ENCODE assay signal across 13 mouse cellular contexts in genomic region chr7:27601628-27602027, GRCm38 (mm10). TPM values are rescaled to one million over a fixed set of nuclear protein-coding genes. Genes with fewer than 3 reads are reported as not detected.
A peak's percentile ranks its signal among the peaks of the same experiment; 100 is the strongest.
DNase-seq lines count a peak whose midpoint lies in the region; TF ChIP-seq lines count a peak whose summit lies in the region.
"Had no signal": no experiment of that assay in that cellular context is flagged by ENCODE, and none has a peak within 500 bp of the region (broad histone marks: within the 10 kb centered on the region; RNA-seq: fewer than 3 reads in every experiment).

No protein-coding gene starts in this region.

- TF ChIP-seq CTCF in gastrocnemius, adult 2 months (IDR thresholded peaks at IDR 0.05): no peak

- no peak overlapping the region for H3K4me3 ChIP-seq in gastrocnemius, adult 2 months

- DNase-seq in gastrocnemius, adult 2 months: no peak
- no peak for DNase-seq in gastrocnemius, postnatal 10 days
- DNase-seq in right cerebral cortex, adult 18-20 months: peak; percentile 89
- no peak for DNase-seq in right cerebral cortex, postnatal 4 days
- DNase-seq in left cerebral cortex, adult 18-20 months (ENCODE audit: low spot score in 2 of 2): peak; percentile 60 to 82
- DNase-seq in right cerebral cortex, postnatal 36 days (ENCODE audit: low spot score in 2 of 2): peak; percentile 72 to 90
- no peak for DNase-seq in adrenal gland, adult 2 months
- no peak for DNase-seq in Muller cell, postnatal 12 days (ENCODE audit: inconsistent ontology term)
- DNase-seq: thymus, postnatal 36 days had no signal

- intact Hi-C loops in gastrocnemius, adult 2 months (cut with DNase I): loop anchor here (5.0 kb wide), 1 partner anchor 39 kb away; no protein-coding TSS in a partner anchor

- H3K27ac ChIP-seq in gastrocnemius, adult 2 months: peak overlapping the region; percentile 100

RNA-seq across cellular contexts. Expression of gene Akt2, which starts 10.3 kb away (rescaled TPM):
- 100 to 1,000 TPM; 194 to 199 TPM for total RNA-seq in gastrocnemius, adult 2 months (2021)
- total RNA-seq in gastrocnemius, postnatal 10 days (2021): 100 to 1,000 TPM; 128 to 134 TPM
- 100 to 1,000 TPM; 103 to 113 TPM for total RNA-seq in left cerebral cortex, adult 18-20 months (2021)
- 100 to 1,000 TPM; 219 to 227 TPM for total RNA-seq in adrenal gland, adult 2 months (2021)
- 128 and 143 TPM in 2 replicates for polyA plus RNA-seq in adrenal gland, adult 2 months (2012; rRNA removed)

RNA-seq across cellular contexts. Expression of gene 2310022A10Rik, which starts 48.6 kb away (rescaled TPM):
- total RNA-seq in gastrocnemius, adult 2 months (2021): 100 to 1,000 TPM; 107 to 123 TPM
- 100 to 1,000 TPM; 106 to 110 TPM for total RNA-seq in gastrocnemius, postnatal 10 days (2021)
- total RNA-seq in left cerebral cortex, adult 18-20 months (2021): 10 to 100 TPM; 30.5 to 33.0 TPM
- total RNA-seq in adrenal gland, adult 2 months (2021): 10 to 100 TPM; 12.8 to 15.9 TPM
- polyA plus RNA-seq in adrenal gland, adult 2 months (2012; rRNA removed): 22.5 and 27.7 TPM in 2 replicates

RNA-seq across cellular contexts. Expression of gene Pld3, which starts 48.6 kb away (rescaled TPM):
- 10 to 100 TPM; 14.5 to 17.2 TPM for total RNA-seq in gastrocnemius, adult 2 months (2021)
- total RNA-seq in gastrocnemius, postnatal 10 days (2021): 10 to 100 TPM; 27.2 to 37.9 TPM
- total RNA-seq in left cerebral cortex, adult 18-20 months (2021): 100 to 1,000 TPM; 750 TPM
- 100 to 1,000 TPM; 111 to 179 TPM for total RNA-seq in adrenal gland, adult 2 months (2021)
- polyA plus RNA-seq in adrenal gland, adult 2 months (2012; rRNA removed): 202 and 253 TPM in 2 replicates

RNA-seq across cellular contexts. Expression of gene Ttc9b, which starts 52.1 kb away (rescaled TPM):
- not detected for total RNA-seq in gastrocnemius, adult 2 months (2021)
- under 1 TPM; 0.12 to 0.29 TPM for total RNA-seq in gastrocnemius, postnatal 10 days (2021)
- 10 to 100 TPM; 88.9 to 93.4 TPM for total RNA-seq in left cerebral cortex, adult 18-20 months (2021)
- not detected for total RNA-seq in adrenal gland, adult 2 months (2021)
- 0.06 and 0.48 TPM in 2 replicates for polyA plus RNA-seq in adrenal gland, adult 2 months (2012; rRNA removed)
- total RNA-seq: common myeloid progenitor, adult 5-6 weeks; gastrocnemius, postnatal 4 days; liver, adult 2 months had no signal
- polyA plus RNA-seq: activated CD4-positive, CD25-positive, alpha-beta regulatory T cell, adult 4 months; liver, adult 2 months had no signal

Comparison
In these comparisons a context has a peak if more than half of its experiments do, and no peak if none do; other contexts are left out.
1. DNase-seq: peak in right cerebral cortex, adult 18-20 months (single experiment), left cerebral cortex, adult 18-20 months (2 of 2) and right cerebral cortex, postnatal 36 days (2 of 2); none in gastrocnemius, adult 2 months (single experiment), gastrocnemius, postnatal 10 days (single experiment), right cerebral cortex, postnatal 4 days (single experiment), adrenal gland, adult 2 months (single experiment) and Muller cell, postnatal 12 days (single experiment).
2. RNA of gene Pld3, which starts 48.6 kb away (total RNA-seq): 750 TPM in left cerebral cortex, adult 18-20 months; 111 to 179 TPM in adrenal gland, adult 2 months, 27.2 to 37.9 TPM in gastrocnemius, postnatal 10 days and 14.5 to 17.2 TPM in gastrocnemius, adult 2 months; every median in the first group is over 4 times any median in the second.